Mouse (Mus musculus): Measurements from ENCODE around the gene Kansl1l. TPM values are rescaled to one million over a fixed set of nuclear protein-coding genes. Genes with fewer than 3 reads are reported as not detected.

Gene Kansl1l
- polyA plus RNA-seq, 1 experiment from 2014 or later = 12.1 TPM

DNA sequence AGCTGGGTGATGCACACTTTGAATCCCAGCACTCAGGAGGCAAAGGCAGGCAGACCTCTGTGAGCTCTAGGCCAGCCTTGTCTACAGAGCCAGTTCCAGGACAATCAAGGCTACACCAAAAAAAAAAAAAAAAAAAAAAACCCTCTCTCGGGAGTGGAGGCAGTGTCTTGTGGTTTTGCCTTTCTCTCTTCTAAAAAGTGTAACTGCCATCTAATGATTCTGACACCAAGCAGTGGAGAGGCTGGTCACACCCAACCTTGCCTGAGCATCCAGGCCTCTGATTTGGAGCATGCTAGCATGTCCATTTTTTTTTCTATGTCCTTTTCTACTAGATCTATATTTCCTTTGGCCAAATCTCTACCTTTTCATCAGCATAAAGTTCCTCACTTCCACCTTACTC, 21.8 kb upstream of the Kansl1l start:
- Histone ChIP-seq H3K9ac (no peak overlapping the region), H3K4me2 (replicated peaks) (no peak overlapping the region), H3K4me3 (replicated peaks) (no peak overlapping the region), H3K4me1 (replicated peaks) (0 out of 2 replicates have a peak, but pooled peaks cover 7% of the 10 kb centered on the region), H3K27me3 (replicated peaks) (no peaks in the 10 kb centered on the region), H3K27ac (no peak overlapping the region), H3K36me3 (0 out of 2 replicates have a peak, but pooled peaks cover 2% of the 10 kb centered on the region), H3K9me3 (no peaks in the 10 kb centered on the region)
- ATAC-seq = no peak
- 44% methylated on average over 1 of the region's 1 CpGs for WGBS

DNA sequence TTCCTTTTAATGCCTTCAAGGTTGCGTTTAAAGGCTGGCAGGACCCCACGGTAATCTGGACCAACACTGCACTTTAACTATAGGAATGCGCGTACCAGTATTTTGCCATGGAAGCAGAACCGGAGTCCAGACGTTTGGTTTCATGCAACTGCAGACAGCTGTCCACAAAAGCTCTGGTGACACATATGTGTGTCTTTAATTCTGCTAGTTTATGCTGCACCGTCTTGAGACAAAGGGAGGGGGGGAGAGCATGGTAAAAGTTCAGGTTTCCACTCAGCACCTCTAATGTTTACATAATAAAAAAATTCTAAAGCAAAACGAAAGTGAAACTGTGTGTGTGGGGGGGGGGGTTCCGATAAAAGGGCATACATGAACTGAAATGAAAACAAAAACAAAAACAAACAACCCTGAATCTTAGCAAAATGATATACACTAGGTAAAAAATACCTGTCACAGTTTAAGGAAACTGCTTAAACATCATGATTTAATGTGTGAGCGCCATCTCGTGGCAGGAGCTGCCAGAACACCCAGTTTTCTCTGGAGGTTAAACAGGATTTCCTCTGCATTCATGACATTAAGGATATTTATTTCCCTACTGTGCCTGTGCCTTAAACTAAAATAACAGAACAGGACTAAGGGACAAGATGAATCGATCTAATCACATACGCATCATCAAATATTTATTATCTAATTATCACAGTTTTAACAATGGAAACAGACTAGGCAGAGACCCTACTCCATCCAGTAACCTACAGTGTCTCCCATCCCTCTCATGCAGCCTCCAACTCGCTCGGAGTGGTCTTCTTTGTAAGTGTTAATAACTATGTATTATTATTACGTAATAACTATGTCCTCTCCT, 21.1 kb upstream of the Kansl1l start:
- no peak overlapping the region for H3K9ac ChIP-seq
- WGBS = 48% methylated on average over 16 of the region's 16 CpGs
- no peak overlapping the region for H3K4me3 ChIP-seq (replicated peaks)
- H3K36me3 ChIP-seq = 0 out of 2 replicates have a peak, but pooled peaks cover 2% of the 10 kb centered on the region
- H3K4me1 ChIP-seq (replicated peaks) = 0 out of 2 replicates have a peak, but pooled peaks cover 7% of the 10 kb centered on the region
- peak; percentile 40 for ATAC-seq
- H3K27me3 ChIP-seq (replicated peaks) = no peaks in the 10 kb centered on the region
- H3K9me3 ChIP-seq = no peaks in the 10 kb centered on the region
- H3K27ac ChIP-seq = no peak overlapping the region
- H3K4me2 ChIP-seq (replicated peaks) = peak overlapping the region; percentile 30

GRCm38 (mm10) chr1:66837207-66837606, 19.8 kb upstream of the Kansl1l start:
- Histone ChIP-seq H3K9ac (no peak overlapping the region), H3K4me2 (replicated peaks) (no peak overlapping the region), H3K27me3 (replicated peaks) (no peaks in the 10 kb centered on the region), H3K4me1 (replicated peaks) (peaks cover 7% of the 10 kb centered on the region; the same call in 1 of the 2 replicates), H3K27ac (no peak overlapping the region), H3K4me3 (replicated peaks) (no peak overlapping the region), H3K36me3 (0 out of 2 replicates have a peak, but pooled peaks cover 2% of the 10 kb centered on the region), H3K9me3 (no peaks in the 10 kb centered on the region)
- 75% methylated on average over 3 of the region's 3 CpGs for WGBS
- ATAC-seq = no peak

- Histone ChIP-seq H3K27me3 (replicated peaks) (no peaks in the 10 kb centered on the region), H3K4me3 (replicated peaks) (no peak overlapping the region), H3K4me2 (replicated peaks) (no peak overlapping the region), H3K36me3 (no peaks in the 10 kb centered on the region), H3K27ac (no peak overlapping the region), H3K4me1 (replicated peaks) (peaks cover 4% of the 10 kb centered on the region; the same call in 1 of the 2 replicates), H3K9ac (no peak overlapping the region), H3K9me3 (no peaks in the 10 kb centered on the region)
- WGBS = 67% methylated on average over 7 of the region's 7 CpGs
- ATAC-seq = no peak; the same call in 1 of the 2 replicates
Measured at GRCm38 (mm10) chr1:66832636-66833165, 15.3 kb upstream of the Kansl1l start.

DNA sequence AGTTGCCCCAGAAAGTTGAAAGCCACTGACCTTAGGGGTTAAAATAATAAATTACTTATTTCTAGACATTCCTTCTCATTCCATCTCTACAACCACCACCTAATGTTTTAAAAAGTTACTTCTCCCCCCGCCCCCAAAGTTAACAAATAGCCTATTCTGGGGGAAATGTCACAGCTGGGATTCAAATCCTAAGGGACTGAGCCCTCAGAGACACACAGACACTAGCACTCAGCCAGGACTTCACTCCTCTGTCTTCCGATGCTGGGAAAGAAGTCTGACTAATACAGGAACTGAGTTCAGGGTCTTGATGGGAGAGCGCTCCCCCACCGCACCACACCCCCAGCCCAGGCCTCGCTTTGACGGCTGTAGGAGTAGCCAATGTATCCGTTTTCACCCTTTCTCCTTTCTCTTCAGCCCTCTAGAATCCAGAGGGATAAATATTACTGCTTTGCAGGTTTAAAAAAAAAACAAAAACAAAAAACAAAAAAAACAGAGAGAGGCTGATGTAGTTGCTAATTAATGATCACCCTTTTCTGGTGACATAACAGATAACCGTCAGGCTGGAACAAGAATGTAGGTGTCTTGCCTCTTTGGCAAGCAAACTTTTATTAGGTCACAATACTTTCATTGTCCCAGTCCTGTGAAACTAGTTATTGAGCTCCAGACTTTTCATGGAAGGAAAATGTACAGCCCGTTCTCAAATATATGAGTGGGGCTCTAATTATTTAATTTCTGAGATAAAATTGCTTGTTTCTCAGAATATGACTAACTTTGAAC, 14.7 kb upstream of the Kansl1l start:
- Histone ChIP-seq H3K4me3 (replicated peaks) (no peak overlapping the region), H3K4me2 (replicated peaks) (no peak overlapping the region), H3K9ac (no peak overlapping the region), H3K27me3 (replicated peaks) (no peaks in the 10 kb centered on the region), H3K9me3 (no peaks in the 10 kb centered on the region), H3K36me3 (no peaks in the 10 kb centered on the region), H3K27ac (no peak overlapping the region), H3K4me1 (replicated peaks) (peaks cover 4% of the 10 kb centered on the region; the same call in 1 of the 2 replicates)
- no peak for ATAC-seq
- WGBS = 68% methylated on average over 9 of the region's 9 CpGs

DNA sequence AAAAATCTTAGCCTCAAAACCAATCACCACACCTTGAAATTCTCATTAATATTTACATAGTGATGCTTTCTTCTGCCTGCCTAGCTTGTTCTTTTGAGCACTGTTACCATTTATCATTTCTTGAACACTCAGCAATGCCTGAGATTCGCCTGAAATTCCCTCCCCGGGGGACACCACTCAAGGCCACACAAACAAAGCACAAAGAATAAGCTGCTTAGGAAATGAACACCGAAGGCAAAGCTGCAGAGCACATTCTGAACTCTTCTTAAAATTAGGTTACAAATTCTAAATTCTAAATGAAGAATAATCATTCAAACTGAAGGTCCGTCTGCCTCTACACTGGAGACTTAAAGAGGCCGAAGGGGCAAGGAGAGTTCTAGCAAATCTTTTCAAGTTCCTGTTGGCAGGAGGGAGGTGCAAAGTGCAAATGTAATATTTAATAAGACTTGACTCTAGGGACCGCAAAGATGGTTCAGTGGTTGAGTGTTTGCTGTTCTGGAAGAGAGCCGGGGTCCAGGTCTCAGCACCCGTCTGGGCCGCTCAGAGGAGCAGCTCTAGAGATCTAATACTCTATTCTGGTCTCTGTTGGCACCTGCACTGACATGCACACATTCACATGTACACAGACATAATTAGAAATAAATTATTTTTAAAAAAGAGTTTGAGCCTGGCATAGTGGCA, 12.2 kb upstream of the Kansl1l start:
- Histone ChIP-seq H3K9me3 (no peaks in the 10 kb centered on the region), H3K4me2 (replicated peaks) (no peak overlapping the region), H3K4me3 (replicated peaks) (no peak overlapping the region), H3K9ac (no peak overlapping the region), H3K4me1 (replicated peaks) (peaks cover under 1% of the 10 kb centered on the region; the same call in 1 of the 2 replicates), H3K27me3 (replicated peaks) (no peaks in the 10 kb centered on the region), H3K27ac (no peak overlapping the region), H3K36me3 (no peaks in the 10 kb centered on the region)
- WGBS = 72% methylated on average over 9 of the region's 9 CpGs
- no peak for ATAC-seq

GRCm38 (mm10) chr1:66821966-66822365, 4.6 kb upstream of the Kansl1l start:
- ATAC-seq = no peak
- no peaks in the 10 kb centered on the region for H3K27me3 ChIP-seq (replicated peaks)
- H3K27ac ChIP-seq = no peak overlapping the region
- no peaks in the 10 kb centered on the region for H3K36me3 ChIP-seq
- H3K9me3 ChIP-seq = no peaks in the 10 kb centered on the region
- H3K4me2 ChIP-seq (replicated peaks) = no peak overlapping the region
- H3K4me3 ChIP-seq (replicated peaks) = no peak overlapping the region
- 75% methylated on average over 9 of the region's 9 CpGs for WGBS
- no peaks in the 10 kb centered on the region for H3K4me1 ChIP-seq (replicated peaks)
- H3K9ac ChIP-seq = no peak overlapping the region

GRCm38 (mm10) chr1:66820241-66820640, 2.9 kb upstream of the Kansl1l start:
- H3K27me3 ChIP-seq (replicated peaks) = no peaks in the 10 kb centered on the region
- H3K9me3 ChIP-seq = no peaks in the 10 kb centered on the region
- WGBS = 18% methylated on average over 7 of the region's 7 CpGs
- no peak for ATAC-seq
- no peak overlapping the region for H3K27ac ChIP-seq
- no peak overlapping the region for H3K4me2 ChIP-seq (replicated peaks)
- no peaks in the 10 kb centered on the region for H3K36me3 ChIP-seq
- H3K4me3 ChIP-seq (replicated peaks) = no peak overlapping the region
- H3K9ac ChIP-seq = no peak overlapping the region
- no peaks in the 10 kb centered on the region for H3K4me1 ChIP-seq (replicated peaks)

- Histone ChIP-seq H3K27me3 (replicated peaks) (no peaks in the 10 kb centered on the region), H3K36me3 (no peaks in the 10 kb centered on the region), H3K4me2 (replicated peaks) (peak overlapping the region; percentile 83), H3K4me3 (replicated peaks) (peak overlapping the region; percentile 84), H3K9ac (peak overlapping the region; percentile 79), H3K27ac (peak overlapping the region; percentile 97), H3K9me3 (no peaks in the 10 kb centered on the region), H3K4me1 (replicated peaks) (no peaks in the 10 kb centered on the region)
- WGBS = under 1% methylated on average over 20 of the region's 20 CpGs
- ATAC-seq = peak; percentile 60
Measured at GRCm38 (mm10) chr1:66817865-66818315, 528 bp upstream of the Kansl1l start.

- H3K27ac ChIP-seq = peak overlapping the region; percentile 97
- H3K36me3 ChIP-seq = no peaks in the 10 kb centered on the region
- no peaks in the 10 kb centered on the region for H3K9me3 ChIP-seq
- no peaks in the 10 kb centered on the region for H3K4me1 ChIP-seq (replicated peaks)
- H3K4me2 ChIP-seq (replicated peaks) = peak overlapping the region; percentile 57
- WGBS = 0% methylated on average over 38 of the region's 63 CpGs
- H3K9ac ChIP-seq = peak overlapping the region; percentile 89
- ATAC-seq = peak; percentile 88
- no peaks in the 10 kb centered on the region for H3K27me3 ChIP-seq (replicated peaks)
- peak overlapping the region; percentile 84 for H3K4me3 ChIP-seq (replicated peaks)
Measured at GRCm38 (mm10) chr1:66816837-66817452, 417 bp downstream of the Kansl1l start.

DNA sequence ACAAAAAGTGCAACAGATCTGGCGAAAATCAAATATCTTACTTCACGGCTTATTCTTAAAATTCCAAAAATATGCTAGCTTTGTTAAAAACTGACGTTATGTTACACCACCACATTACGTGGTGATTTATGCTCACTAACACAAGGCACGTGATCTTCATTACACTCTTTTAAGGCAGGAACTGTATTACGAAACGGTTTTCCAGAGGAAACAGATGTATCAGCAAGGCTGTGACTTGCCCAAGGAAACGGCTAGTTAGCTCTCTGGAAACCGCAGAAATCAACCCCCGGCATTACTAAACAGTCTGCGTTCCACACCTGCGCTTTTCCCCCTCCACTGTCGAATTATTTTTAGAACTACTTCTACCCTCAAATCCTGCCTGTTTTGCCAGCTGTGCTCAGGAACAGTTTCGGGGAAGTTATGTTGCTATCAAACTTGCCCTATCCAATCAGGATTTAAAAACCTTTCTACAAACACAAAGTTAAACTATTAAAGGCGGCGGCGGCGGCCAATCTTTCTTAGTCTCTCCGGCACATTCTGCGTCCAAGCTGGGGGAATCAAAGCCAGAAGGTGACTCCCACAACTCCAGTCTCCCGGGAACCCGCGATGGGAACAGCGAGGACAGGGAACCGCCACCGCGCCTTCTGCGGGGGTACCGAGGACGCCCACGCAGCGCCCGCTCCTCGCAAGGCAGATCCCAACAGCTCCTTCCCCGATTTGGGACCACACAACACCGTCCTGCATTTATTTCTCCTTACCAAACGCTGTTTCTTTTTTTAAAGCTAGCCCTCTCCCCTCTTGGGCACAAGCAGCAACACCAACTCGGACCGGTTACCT, 1.2 kb downstream of the Kansl1l start:
- ATAC-seq = peak; percentile 43
- under 1% methylated on average over 39 of the region's 39 CpGs for WGBS

More for the DNA sequence above, 1.2 kb downstream of the Kansl1l start:
- peak overlapping the region; percentile 95 for H3K27ac ChIP-seq
- no peaks in the 10 kb centered on the region for H3K36me3 ChIP-seq
- peak overlapping the region; percentile 57 for H3K4me2 ChIP-seq (replicated peaks)
- H3K9ac ChIP-seq = peak overlapping the region; percentile 78
- peak overlapping the region; percentile 84 for H3K4me3 ChIP-seq (replicated peaks)
- no peaks in the 10 kb centered on the region for H3K9me3 ChIP-seq
- no peaks in the 10 kb centered on the region for H3K4me1 ChIP-seq (replicated peaks)
- H3K27me3 ChIP-seq (replicated peaks) = no peaks in the 10 kb centered on the region

Data from intestine, embryonic 15.5 days (tissue).